Mouse (Mus musculus) left cerebral cortex, postnatal 10 days (tissue): ENCODE measurements at regions not wholly inside any gene's neighbourhood (a gene's known extent, or its start where the extent isn't known, plus 50 kb on each side); places are given as distances from the start of the nearest gene placed in this dataset.

Experiments
- DNase-seq, 2 experiments: peaks; one replicate each; pipeline ENCODE4 v3.0.0; 2021 to 2022; ENCODE audit warnings: low spot score in 2 of 2, mixed read lengths in 1 of 2; ENCODE audit errors: extremely low spot score in 1 of 2
- intact Hi-C: fragments of 180-260 bp; cut with DNase I; formaldehyde crosslinking; loops from one replicate; pipeline ENCODE4 v1.15.1; 2025

- DNase-seq = no peak
- intact Hi-C loops = no loop called here
These were observed 249.6 kb downstream of the Cdk5rap2 start for GRCm38 (mm10) chr4:70160525-70161224.

- intact Hi-C loops = no loop called here
- no peak for DNase-seq
These were observed 250.2 kb downstream of the Cdk5rap2 start for GRCm38 (mm10) chr4:70160062-70160461.

GRCm38 (mm10) chr4:70153179-70153578 is 257.1 kb downstream of the Cdk5rap2 start:
- intact Hi-C loops = no loop called here
- peak in 1 of 2 experiments; percentile 10 for DNase-seq

- intact Hi-C loops = no loop called here
- no peak for DNase-seq
These were observed 301.2 kb downstream of the Cdk5rap2 start for GRCm38 (mm10) chr4:70109011-70109410.

- no peak for DNase-seq
- intact Hi-C loops = no loop called here
These were observed 304.5 kb downstream of the Cdk5rap2 start for GRCm38 (mm10) chr4:70105776-70106175.

GRCm38 (mm10) chr4:70097353-70097752 is 312.9 kb downstream of the Cdk5rap2 start:
- no peak for DNase-seq
- intact Hi-C loops = no loop called here

- intact Hi-C loops = no loop called here
- no peak for DNase-seq
These were observed 332.0 kb downstream of the Cdk5rap2 start for GRCm38 (mm10) chr4:70078206-70078605.

GRCm38 (mm10) chr4:70062516-70062915 is 347.7 kb downstream of the Cdk5rap2 start:
- intact Hi-C loops = no loop called here
- DNase-seq = no peak

GRCm38 (mm10) chr4:70058831-70059544 is 351.3 kb downstream of the Cdk5rap2 start:
- DNase-seq = peak; percentile 57 to 75
- intact Hi-C loops = no loop called here

- no peak for DNase-seq
- intact Hi-C loops = no loop called here
These were observed 357.1 kb downstream of the Cdk5rap2 start for GRCm38 (mm10) chr4:70053136-70053535.

GRCm38 (mm10) chr4:70038241-70038640 is 372.0 kb downstream of the Cdk5rap2 start:
- peak in 1 of 2 experiments; percentile 28 for DNase-seq
- intact Hi-C loops = no loop called here

GRCm38 (mm10) chr4:70035912-70036311 is 374.3 kb downstream of the Cdk5rap2 start:
- intact Hi-C loops = no loop called here

GRCm38 (mm10) chr4:70032497-70032896 is 377.7 kb downstream of the Cdk5rap2 start:
- no peak for DNase-seq

More at GRCm38 (mm10) chr4:70035912-70036311, 374.3 kb downstream of the Cdk5rap2 start:
- peak in 1 of 2 experiments; percentile 23 for DNase-seq

GRCm38 (mm10) chr4:70026848-70027247 is 383.4 kb downstream of the Cdk5rap2 start:
- intact Hi-C loops = no loop called here
- no peak for DNase-seq

More at GRCm38 (mm10) chr4:70032497-70032896, 377.7 kb downstream of the Cdk5rap2 start:
- intact Hi-C loops = no loop called here

GRCm38 (mm10) chr4:70024838-70025376 is 385.3 kb downstream of the Cdk5rap2 start:
- intact Hi-C loops = no loop called here

GRCm38 (mm10) chr4:70020905-70021470 is 389.3 kb downstream of the Cdk5rap2 start:
- DNase-seq = no peak
- intact Hi-C loops = no loop called here

More at GRCm38 (mm10) chr4:70024838-70025376, 385.3 kb downstream of the Cdk5rap2 start:
- DNase-seq = no peak

GRCm38 (mm10) chr4:70012220-70012580 is 398.0 kb downstream of the Cdk5rap2 start:
- intact Hi-C loops = loop anchor here (10.0 kb wide), 1 partner anchor 247 kb away; no protein-coding TSS in a partner anchor
- DNase-seq = no peak

GRCm38 (mm10) chr4:70011491-70012219 is 398.6 kb downstream of the Cdk5rap2 start:
- intact Hi-C loops = loop anchor here (10.0 kb wide), 1 partner anchor 247 kb away; no protein-coding TSS in a partner anchor
- no peak for DNase-seq

GRCm38 (mm10) chr4:70010466-70010865 is 399.8 kb downstream of the Cdk5rap2 start:
- intact Hi-C loops = loop anchor here (10.0 kb wide), 1 partner anchor 246 kb away; no protein-coding TSS in a partner anchor
- no peak for DNase-seq
